Mouse (Mus musculus) liver, postnatal 0 days (tissue): ENCODE measurements around the gene Slc13a3. TPM values are rescaled to one million over a fixed set of nuclear protein-coding genes. Genes with fewer than 3 reads are reported as not detected.
A peak's percentile ranks its signal among the peaks of the same experiment; 100 is the strongest.

Source experiments
- ATAC-seq: fragments of 200-750 bp; cut with Nextera tagmentation; 2 replicates; pipeline ENCODE4 v1.8.0; 2017; ENCODE audit warnings: mild to moderate bottlenecking, moderate library complexity
- DNase-seq: peaks from one replicate; pipeline ENCODE4 v3.0.0-alpha.2; 2016
- H3K27ac ChIP-seq: fragments of 300-500 bp; sonication (generic); 2 replicates; pipeline ENCODE4 v1.5.1; 2014; ENCODE audit warnings: antibody characterized with exemption, moderate library complexity, mild to moderate bottlenecking, low read depth
- H3K27me3 ChIP-seq: fragments of 300-500 bp; sonication (generic); 2 replicates; pipeline ENCODE4 v1.6.1; 2014; ENCODE audit warnings: low read length, control low read depth, mixed read lengths; ENCODE audit not compliant: insufficient read depth
- H3K36me3 ChIP-seq: fragments of 300-500 bp; sonication (generic); replicated peaks from 2 replicates; pipeline ENCODE4 v1.6.1; 2014; ENCODE audit warnings: mild to moderate bottlenecking, control low read depth, low read length, moderate library complexity, mixed read lengths; ENCODE audit not compliant: insufficient read depth
- H3K4me1 ChIP-seq: fragments of 300-500 bp; sonication (generic); 2 replicates; pipeline ENCODE4 v1.6.1; 2014; ENCODE audit warnings: antibody characterized with exemption, mild to moderate bottlenecking, control low read depth; ENCODE audit not compliant: insufficient read depth
- H3K4me2 ChIP-seq: fragments of 300-500 bp; sonication (generic); 2 replicates; pipeline ENCODE4 v1.6.1; 2014; ENCODE audit warnings: low read depth, mild to moderate bottlenecking, low read length, moderate library complexity, mixed read lengths
- H3K4me3 ChIP-seq: fragments of 300-500 bp; sonication (generic); 2 replicates; pipeline ENCODE4 v1.5.1; 2014; ENCODE audit warnings: low read depth, low read length
- H3K9ac ChIP-seq: fragments of 300-500 bp; sonication (generic); replicated peaks from 2 replicates; pipeline ENCODE4 v1.6.1; 2014; ENCODE audit warnings: mild to moderate bottlenecking, moderate library complexity
- H3K9me3 ChIP-seq: fragments of 300-500 bp; sonication (generic); 2 replicates; pipeline ENCODE4 v1.6.1; 2016; ENCODE audit warnings: mild to moderate bottlenecking, control low read depth, low read length, mixed read lengths
- CTCF ChIP-seq: sonication (generic); IDR thresholded peaks from 2 replicates; pipeline ENCODE4 v1.5.1; 2016; ENCODE audit warnings: antibody characterized with exemption, low read depth
- EP300 ChIP-seq: IDR thresholded peaks from 2 replicates; pipeline ENCODE4 v1.6.1; 2016; ENCODE audit warnings: antibody characterized with exemption, low read depth, mild to moderate bottlenecking
- WGBS: fragments of 180-500 bp; shearing (Covaris S2); extraction: QIAGEN DNeasy Blood & Tissue Kit; methylation state at CpG from one replicate; pipeline ENCODE4 v1.1.7; 2014; ENCODE audit not compliant: insufficient replicate concordance; 5-methylcytosine and 5-hydroxymethylcytosine counted together
- polyA plus RNA-seq: library from polyadenylated mRNA; unstranded; fragments of >200 nt; fragmentation: Nextera tagmentation; extraction: Ambion mirVana; gene quantifications from 2 replicates; pipeline ENCODE4 v1.2.1, GENCODE M21; 2015

Gene Slc13a3
- polyA plus RNA-seq, 1 experiment from 2014 or later, result 49.5 TPM

GRCm38 (mm10) chr2:165413884-165414283 lies 59.1 kb downstream of the Slc13a3 start:
- Histone ChIP-seq H3K4me1 (0 out of 2 replicates have a peak, but pooled peaks cover 4% of the 10 kb centered on the region), H3K4me3 (no peak overlapping the region), H3K9ac (no peak overlapping the region), H3K36me3 (no peaks in the 10 kb centered on the region), H3K4me2 (no peak overlapping the region), H3K27ac (no peak overlapping the region), H3K27me3 (no peaks in the 10 kb centered on the region), H3K9me3 (no peaks in the 10 kb centered on the region)
- DNase-seq, result no peak
- TF ChIP-seq CTCF, result no peak
- TF ChIP-seq EP300, result no peak
- ATAC-seq, result no peak
- WGBS, result 41% methylated on average over 3 of the region's 3 CpGs

GRCm38 (mm10) chr2:165407700-165408301 lies 65.2 kb downstream of the Slc13a3 start:
- H3K4me1 ChIP-seq, result peaks cover 18% of the 10 kb centered on the region
- TF ChIP-seq CTCF, result peak; percentile 84
- TF ChIP-seq EP300, result no peak
- DNase-seq (peak; percentile 82), ATAC-seq (no peak)
- no peak overlapping the region for H3K4me3 ChIP-seq
- WGBS, result 46% methylated on average over 10 of the region's 10 CpGs
- no peak overlapping the region for H3K4me2 ChIP-seq
- no peak overlapping the region for H3K9ac ChIP-seq
- H3K27me3 ChIP-seq, result no peaks in the 10 kb centered on the region
- H3K9me3 ChIP-seq, result no peaks in the 10 kb centered on the region
- H3K36me3 ChIP-seq, result no peaks in the 10 kb centered on the region
- H3K27ac ChIP-seq, result no peak overlapping the region

- ATAC-seq (peak; percentile 83), DNase-seq (peak; percentile 53)
- Histone ChIP-seq H3K9me3 (no peaks in the 10 kb centered on the region), H3K36me3 (no peaks in the 10 kb centered on the region), H3K27me3 (no peaks in the 10 kb centered on the region), H3K4me1 (peaks cover 18% of the 10 kb centered on the region), H3K9ac (no peak overlapping the region), H3K4me3 (no peak overlapping the region), H3K4me2 (peak overlapping the region; percentile 1; the same call in 1 of the 2 replicates), H3K27ac (peak overlapping the region; percentile 93)
- WGBS, result 21% methylated on average over 6 of the region's 6 CpGs
- 0 out of 2 replicates have a peak, but pooled peaks have one; percentile 1 for TF ChIP-seq EP300
- TF ChIP-seq CTCF, result 0 out of 2 replicates have a peak, but pooled peaks have one; percentile 6
Measured at GRCm38 (mm10) chr2:165405351-165405750, 67.7 kb downstream of the Slc13a3 start.

- Histone ChIP-seq H3K4me2 (0 out of 2 replicates have a peak overlapping the region, but pooled peaks have one; percentile 1), H3K9me3 (no peaks in the 10 kb centered on the region), H3K27ac (peak overlapping the region; percentile 93), H3K27me3 (no peaks in the 10 kb centered on the region), H3K4me1 (peaks cover 18% of the 10 kb centered on the region), H3K9ac (no peak overlapping the region), H3K36me3 (no peaks in the 10 kb centered on the region), H3K4me3 (no peak overlapping the region)
- DNase-seq, result peak; percentile 68
- TF ChIP-seq EP300, result peak; percentile 70
- no peak for TF ChIP-seq CTCF
- ATAC-seq, result peak; percentile 89
- 16% methylated on average over 9 of the region's 9 CpGs for WGBS
Measured at GRCm38 (mm10) chr2:165404951-165405350, 68.1 kb downstream of the Slc13a3 start.

- peaks cover under 1% of the 10 kb centered on the region for H3K4me1 ChIP-seq
- H3K36me3 ChIP-seq, result no peaks in the 10 kb centered on the region
- H3K4me3 ChIP-seq, result no peak overlapping the region
- DNase-seq (no peak), ATAC-seq (no peak)
- H3K27ac ChIP-seq, result peak overlapping the region; percentile 91
- TF ChIP-seq EP300 (no peak), CTCF (no peak)
- no peak overlapping the region for H3K4me2 ChIP-seq
- no peak overlapping the region for H3K9ac ChIP-seq
- WGBS, result 72% methylated on average over 15 of the region's 15 CpGs
- peaks cover 3% of the 10 kb centered on the region; the same call in 1 of the 2 replicates for H3K9me3 ChIP-seq
- H3K27me3 ChIP-seq, result no peaks in the 10 kb centered on the region
Measured at GRCm38 (mm10) chr2:165398164-165398785, 74.8 kb downstream of the Slc13a3 start.

- Histone ChIP-seq H3K4me2 (peak overlapping the region; percentile 44; the same call in 1 of the 2 replicates), H3K27ac (peak overlapping the region; percentile 91), H3K9me3 (peaks cover 3% of the 10 kb centered on the region; the same call in 1 of the 2 replicates), H3K4me3 (no peak overlapping the region), H3K4me1 (peaks cover 2% of the 10 kb centered on the region; the same call in 1 of the 2 replicates), H3K9ac (peak overlapping the region; percentile 54), H3K27me3 (no peaks in the 10 kb centered on the region), H3K36me3 (no peaks in the 10 kb centered on the region)
- ATAC-seq (no peak), DNase-seq (no peak)
- 80% methylated on average over 23 of the region's 23 CpGs for whole genome bisulfite sequencing
- TF ChIP-seq EP300, result no peak
Measured at GRCm38 (mm10) chr2:165397502-165398163, 75.4 kb downstream of the Slc13a3 start.
